Mouse (Mus musculus): ENCODE data around the gene Sgce.

GRCm38 (mm10) chr6:4733208-4733607 lies 13.8 kb downstream of the Sgce start:
- TF ChIP-seq EP300 (IDR thresholded peaks at IDR 0.05; ENCODE audit: low read depth) = no peak
- no peak for TF ChIP-seq CTCF (IDR thresholded peaks at IDR 0.05; ENCODE audit: low read depth)
